Mouse (Mus musculus) gastrocnemius, postnatal 10 days (tissue): ENCODE data around the gene Zcchc10. TPM values are rescaled to one million over a fixed set of nuclear protein-coding genes. Genes with fewer than 3 reads are reported as not detected.
A peak's percentile ranks its signal among the peaks of the same experiment; 100 is the strongest.
"Not testable (repeated sequence)": the region's sequence is repeated elsewhere in the genome, so short reads cannot be mapped to it uniquely, and the experiment has no call there.

Experiments used
- DNase-seq: peaks from one replicate; pipeline ENCODE4 v3.0.0; 2021; ENCODE audit warnings: mixed read lengths
- long read RNA-seq, 2 experiments: library from polyadenylated mRNA; stranded (forward); transcript quantifications; one replicate each; pipeline ENCODE4 v2.0.0; 2021
- total RNA-seq, 2 experiments: library from RNA; stranded (reverse); gene quantifications; 2 replicates each; pipeline ENCODE4 v1.2.3; 2021

Gene Zcchc10
- total RNA-seq: 1 to 10 TPM; 9.4 to 10.0 TPM
- long read RNA-seq, experiment 1, partial matches to known transcripts: 0 of 4 reads
- long read RNA-seq, experiment 1, other reads (novel, unspliced or antisense): 0 of 4 reads
- long read RNA-seq, experiment 2, transcript Zcchc10-201 (4 exons, 1,267 nt): major isoform, 9 of 9 reads
- long read RNA-seq, experiment 2, partial matches to known transcripts: 0 of 9 reads
- long read RNA-seq, experiment 2, other reads (novel, unspliced or antisense): 0 of 9 reads

- peak; percentile 83 for DNase-seq
Observed at GRCm38 (mm10) chr11:53324512-53324968, at the start of gene Zcchc10. Gene Zcchc10 (plus strand): TSS chr11:53324679.

DNA sequence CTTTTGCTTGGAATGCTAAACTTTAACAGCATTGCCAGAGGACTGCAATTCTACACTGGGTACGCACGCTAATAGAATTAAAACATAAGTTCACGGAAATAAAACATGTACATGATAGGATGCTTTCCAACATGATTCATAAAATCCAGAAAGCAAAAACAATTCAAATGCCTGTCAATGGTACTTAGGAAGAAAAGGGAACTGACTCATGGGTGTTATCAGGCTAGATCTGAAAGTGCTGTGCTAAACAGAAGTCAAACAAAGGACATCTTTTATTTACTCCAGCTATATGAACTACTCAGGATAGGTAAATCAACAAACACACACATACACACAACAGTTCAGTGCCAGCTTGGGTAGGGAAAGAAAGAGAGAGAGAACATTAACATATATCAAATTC, 49.1 kb upstream of the Zcchc10 start:
- DNase-seq: no peak

GRCm38 (mm10) chr11:53278411-53278810, 46.1 kb upstream of the Zcchc10 start:
- DNase-seq: no peak

DNA sequence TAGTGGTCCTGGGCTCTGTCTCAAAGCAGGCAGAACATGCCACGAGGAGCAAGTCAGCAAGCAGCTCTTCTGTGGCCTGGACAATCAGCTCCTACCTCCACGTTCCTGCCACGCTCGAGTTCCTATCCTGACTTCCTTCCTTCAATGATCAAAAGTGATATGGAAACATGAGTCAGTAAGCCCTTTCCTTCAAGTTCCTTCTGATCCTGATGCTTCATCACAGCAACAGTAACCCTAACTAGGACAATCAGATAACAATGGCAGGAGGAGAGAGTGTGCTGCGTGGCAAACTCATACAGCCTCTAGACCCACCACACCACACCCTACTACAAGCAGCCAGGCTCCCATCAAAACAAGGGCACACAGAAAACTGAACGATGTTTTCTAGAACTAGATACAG, 38.6 kb upstream of the Zcchc10 start:
- DNase-seq: no peak

DNA sequence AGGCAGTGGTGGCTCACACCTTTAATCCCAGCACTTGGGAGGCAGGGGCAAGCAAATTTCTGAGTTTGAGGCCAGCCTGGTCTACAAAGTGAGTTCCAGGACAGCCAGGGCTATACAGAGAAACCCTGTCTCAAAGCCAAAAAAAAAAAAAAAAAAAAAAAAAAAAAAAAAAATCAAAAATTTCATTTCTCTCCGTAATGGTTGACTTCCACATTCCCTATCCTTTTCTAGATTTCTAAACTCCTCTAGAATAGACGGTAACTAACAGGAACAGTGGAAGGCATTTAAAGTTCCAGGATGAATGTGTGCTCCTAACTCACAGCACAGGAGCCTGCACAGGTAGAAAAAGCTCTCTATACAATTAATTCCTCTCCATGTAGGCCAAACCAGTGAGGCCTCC, 34.3 kb upstream of the Zcchc10 start:
- not testable (repeated sequence) for DNase-seq

DNA sequence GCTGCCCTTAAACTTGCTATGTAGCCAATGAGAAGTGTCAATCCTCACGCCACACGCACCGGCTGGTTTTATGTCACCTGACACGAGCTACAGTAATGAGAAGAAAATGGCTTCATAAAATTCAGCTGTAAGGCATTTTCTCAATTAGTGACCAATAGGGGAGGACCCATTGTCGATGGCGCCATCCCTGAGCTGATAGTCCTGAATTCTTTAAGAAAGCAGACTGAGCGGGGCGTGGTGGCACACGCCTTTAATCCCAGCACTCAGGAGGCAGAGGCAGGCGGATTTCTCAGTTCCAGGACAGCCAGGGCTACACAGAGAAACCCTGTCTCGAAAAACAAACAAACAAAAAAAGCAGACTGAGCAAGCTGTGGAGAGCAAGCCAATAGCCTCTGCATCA, 33.6 kb upstream of the Zcchc10 start:
- DNase-seq: no peak

- DNase-seq: no peak
Observed at GRCm38 (mm10) chr11:53294441-53294840, 30.0 kb upstream of the Zcchc10 start.

DNA sequence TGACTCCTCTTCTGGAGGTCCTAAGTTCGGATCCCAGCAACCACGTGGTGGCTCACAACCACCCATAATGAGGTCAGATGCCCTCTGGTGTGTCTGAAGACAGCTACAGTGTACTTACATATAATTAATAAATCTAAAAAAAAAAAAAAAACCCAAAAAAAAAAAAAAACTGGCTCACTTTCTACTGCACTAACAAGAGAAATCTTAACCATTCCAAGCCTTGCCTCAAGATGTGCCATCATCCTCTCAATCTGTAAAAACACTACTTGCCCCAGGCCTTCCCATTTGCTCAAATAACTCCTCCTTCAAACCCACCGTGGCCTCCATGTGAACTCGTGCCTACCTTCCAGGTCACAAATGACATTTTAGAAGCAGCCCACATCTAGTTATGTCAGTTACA, 27.6 kb upstream of the Zcchc10 start:
- no peak for DNase-seq

DNA sequence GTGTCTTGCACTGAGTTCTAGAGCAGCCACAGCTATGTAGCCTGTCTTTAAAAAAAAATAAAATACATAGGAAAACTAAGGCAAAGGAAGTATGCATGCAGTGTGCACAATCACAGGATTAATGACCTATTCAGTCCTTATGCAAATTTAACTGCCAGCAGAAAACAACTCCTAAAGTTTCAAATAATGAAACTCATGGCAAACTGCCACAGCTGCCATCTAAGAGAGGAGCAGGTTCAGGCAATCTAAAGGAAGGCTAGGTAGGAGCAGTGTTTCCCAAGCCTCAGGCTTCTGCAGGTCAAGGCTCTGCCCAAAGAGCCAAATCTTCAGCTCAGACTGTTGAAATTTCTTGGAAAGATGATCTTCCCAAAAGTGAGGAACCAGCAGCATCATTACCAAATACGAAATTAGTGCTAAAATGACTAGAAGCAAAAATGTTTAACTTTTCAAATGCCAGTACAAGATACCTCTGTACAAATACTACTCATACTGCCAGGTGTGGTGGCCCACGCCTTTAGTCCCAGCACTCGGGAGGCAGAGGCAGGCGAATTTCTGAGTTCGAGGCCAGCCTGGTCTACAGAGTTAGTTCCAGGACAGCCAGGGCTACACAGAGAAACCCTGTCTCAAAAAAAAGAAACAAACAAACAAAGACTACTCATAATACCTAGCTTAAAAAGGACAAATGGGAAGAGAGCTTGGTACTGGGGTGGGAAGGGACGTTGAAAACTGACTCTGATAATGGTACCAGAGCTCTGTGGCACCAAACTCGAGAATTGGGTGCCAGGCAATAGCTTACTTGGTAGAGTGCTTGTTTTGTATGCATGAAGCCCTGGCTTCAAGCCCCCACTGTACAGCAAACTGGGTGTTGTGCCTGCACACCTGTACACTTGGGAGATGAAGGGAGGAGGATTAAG, 26.3 kb upstream of the Zcchc10 start:
- DNase-seq: no peak

- DNase-seq: peak; percentile 58
Observed at GRCm38 (mm10) chr11:53299551-53300329, 24.7 kb upstream of the Zcchc10 start.

DNA sequence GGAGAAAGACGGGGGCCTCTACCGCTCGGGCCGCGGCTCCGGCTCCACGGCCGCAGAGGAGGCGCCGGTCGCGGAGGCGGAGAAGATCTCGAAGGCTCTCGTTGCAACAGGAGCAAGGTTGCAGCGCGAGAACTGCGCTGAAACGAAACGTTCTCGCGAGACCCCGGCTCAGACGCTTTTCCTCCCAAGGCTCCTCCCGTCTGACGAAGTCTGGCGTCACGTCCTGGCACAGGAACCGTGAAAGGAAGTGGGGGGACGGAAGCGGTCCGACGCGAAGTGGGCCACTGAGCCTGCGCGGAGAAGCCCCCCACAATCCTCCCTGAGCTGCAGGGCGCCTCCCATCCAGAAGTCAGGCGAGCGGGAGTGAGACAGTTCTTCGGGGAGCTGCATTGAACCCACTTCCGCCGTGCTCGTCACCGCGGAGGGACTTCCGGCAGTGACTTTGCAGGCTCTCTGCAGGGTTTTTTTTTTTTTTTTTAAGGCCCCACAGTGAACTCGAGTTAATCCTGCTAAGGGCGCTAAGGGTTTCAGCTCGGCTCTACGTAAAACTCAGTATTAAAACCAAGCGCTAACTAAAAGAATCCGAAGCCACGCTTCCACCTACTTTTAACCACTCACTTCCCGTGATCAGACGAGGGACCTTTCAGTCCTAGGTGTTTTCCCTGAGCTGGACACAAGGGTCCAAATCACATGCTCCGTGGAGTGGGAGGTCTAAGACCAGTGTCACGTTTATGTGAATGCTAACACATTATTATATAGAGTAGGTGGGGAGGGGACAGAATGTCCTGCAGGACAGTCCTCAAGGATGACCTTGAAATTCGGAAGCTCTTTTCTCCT, 23.9 kb upstream of the Zcchc10 start, which contains the start of gene Hspa4:
Gene Hspa4, minus strand, starts transcription at position 128 of the 837 bp plus-strand sequence.
- peak; percentile 100 for DNase-seq

DNA sequence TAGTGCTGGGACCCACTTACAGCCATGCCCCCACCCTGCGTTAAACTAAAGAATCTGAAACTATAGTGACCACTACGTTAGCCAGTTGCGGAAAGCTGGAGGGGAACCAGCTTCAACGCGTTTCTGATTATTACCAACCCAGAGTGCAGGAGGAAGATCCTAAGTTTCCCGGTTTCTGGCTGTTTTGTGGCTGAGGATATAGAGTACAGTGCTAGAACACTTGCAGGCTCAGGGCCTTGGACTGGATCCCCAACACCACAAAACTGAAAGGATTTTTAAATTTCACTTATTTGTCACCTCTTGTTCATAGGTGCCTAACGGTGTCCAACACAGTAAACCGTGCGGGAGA, 23.3 kb upstream of the Zcchc10 start:
- DNase-seq: no peak

DNA sequence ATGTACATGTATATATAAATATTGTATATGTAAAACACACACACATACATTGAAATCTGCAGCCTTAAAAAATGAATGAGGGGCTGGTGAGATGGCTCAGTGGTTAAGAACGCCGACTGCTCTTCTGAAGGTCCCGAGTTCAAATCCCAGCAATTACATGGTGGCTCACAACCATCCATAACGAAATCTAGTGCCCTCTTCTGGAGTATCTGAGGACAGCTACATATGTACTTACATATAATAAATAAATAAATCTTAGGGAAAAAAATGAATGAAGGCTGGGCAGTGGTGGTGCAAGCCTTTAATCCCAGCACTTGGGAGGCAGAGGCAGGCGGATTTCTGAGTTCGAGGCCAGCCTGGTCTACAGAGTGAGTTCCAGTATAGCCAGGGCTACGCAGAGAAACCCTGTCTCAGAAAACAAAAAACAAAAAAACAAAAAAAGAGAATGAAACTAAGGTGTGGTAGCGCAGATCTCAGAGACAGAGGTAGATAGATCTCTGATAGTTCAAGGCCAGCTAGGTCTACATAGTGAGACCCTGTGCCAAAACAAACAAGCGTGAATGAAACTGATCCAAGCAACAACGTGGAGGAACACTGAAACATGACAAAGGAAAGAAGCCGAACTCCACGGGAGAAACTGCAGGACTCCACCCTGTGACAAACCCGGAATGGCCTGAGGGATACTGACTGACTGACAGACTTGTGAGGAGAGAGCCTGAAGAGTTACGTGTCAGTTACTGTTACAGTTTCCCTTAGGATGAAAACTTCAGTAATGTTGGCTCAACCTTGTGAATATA, 20.2 kb upstream of the Zcchc10 start:
- DNase-seq: no peak

GRCm38 (mm10) chr11:53306965-53307364, 17.5 kb upstream of the Zcchc10 start:
- DNase-seq: no peak

- no peak for DNase-seq
Observed at GRCm38 (mm10) chr11:53307558-53308065, 16.9 kb upstream of the Zcchc10 start.

- DNase-seq: peak; percentile 49
Observed at GRCm38 (mm10) chr11:53308251-53308864, 16.1 kb upstream of the Zcchc10 start.

GRCm38 (mm10) chr11:53308884-53309310, 15.6 kb upstream of the Zcchc10 start:
- DNase-seq: peak; percentile 64

GRCm38 (mm10) chr11:53311385-53311784, 13.1 kb upstream of the Zcchc10 start:
- no peak for DNase-seq

GRCm38 (mm10) chr11:53312823-53313222, 11.7 kb upstream of the Zcchc10 start:
- not testable (repeated sequence) for DNase-seq

DNA sequence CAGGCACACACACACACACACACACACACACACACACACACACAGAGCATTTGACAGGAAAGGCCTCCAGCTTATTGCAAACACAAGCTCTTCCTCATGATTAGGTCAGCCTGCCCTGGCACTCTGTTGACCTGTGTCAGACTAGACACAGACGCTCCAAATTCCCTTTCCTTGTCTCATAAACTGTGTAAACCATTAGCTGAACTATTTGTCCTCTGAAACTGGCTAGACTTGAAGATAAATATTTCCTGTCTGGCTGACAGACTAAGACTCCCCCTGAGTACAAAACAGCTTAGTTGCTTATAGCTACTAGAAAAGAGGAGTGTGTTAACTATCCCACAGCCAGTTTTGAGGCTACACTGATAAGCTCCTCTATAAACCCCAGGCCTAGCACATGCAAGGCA, 9.7 kb upstream of the Zcchc10 start:
- DNase-seq: no peak
